Mouse (Mus musculus) hindlimb bud, embryonic 11.5 days (tissue): ENCODE measurements at regions not wholly inside any gene's neighbourhood (a gene's known extent, or its start where the extent isn't known, plus 50 kb on each side); places are given as distances from the start of the nearest gene placed in this dataset.

Source experiments
- DNase-seq: peaks from one replicate; pipeline ENCODE4 v3.0.0-alpha.2; 2012; ENCODE audit warnings: low read depth, low spot score; ENCODE audit errors: extremely low spot score

DNA sequence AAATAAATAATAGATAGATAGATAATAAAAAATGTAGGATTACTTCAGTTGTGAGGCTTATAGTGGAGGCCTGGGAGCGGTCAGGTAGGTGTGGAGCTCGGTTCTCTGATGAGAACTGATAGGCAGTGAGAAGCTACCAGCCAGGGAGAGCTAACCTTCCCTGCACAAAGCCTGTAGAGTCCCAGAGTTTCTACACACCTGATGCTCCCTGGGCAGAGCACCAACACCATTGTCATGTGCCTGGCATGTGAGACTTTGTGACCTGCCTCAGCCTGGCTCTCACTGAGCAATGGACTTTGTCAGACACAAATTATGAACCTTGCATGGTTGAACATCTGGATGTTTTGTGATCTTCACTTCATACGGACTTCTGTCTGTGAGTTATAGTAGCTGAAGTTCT lies 71.1 kb upstream of the Smyd2 start:
- no peak for DNase-seq

DNA sequence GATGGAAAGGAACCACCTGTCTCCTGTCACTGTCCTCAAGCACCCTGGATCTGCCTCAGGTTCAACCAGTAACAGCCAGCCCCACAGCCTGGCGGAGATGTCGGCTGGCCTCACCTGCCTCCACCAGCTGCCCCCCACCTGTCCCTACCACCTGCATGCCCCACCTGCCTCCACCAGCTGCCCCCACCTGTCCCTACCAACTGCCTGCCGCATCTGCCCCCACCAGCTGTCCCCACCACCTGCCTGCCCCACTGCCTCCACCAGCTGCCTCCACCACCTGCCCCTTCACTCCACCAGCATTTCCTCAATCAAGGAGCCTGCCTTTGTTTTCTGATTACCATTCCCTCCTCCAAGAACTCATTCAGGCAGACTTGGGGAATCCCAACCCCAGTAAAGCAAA lies 68.9 kb upstream of the Smyd2 start:
- no peak for DNase-seq

DNA sequence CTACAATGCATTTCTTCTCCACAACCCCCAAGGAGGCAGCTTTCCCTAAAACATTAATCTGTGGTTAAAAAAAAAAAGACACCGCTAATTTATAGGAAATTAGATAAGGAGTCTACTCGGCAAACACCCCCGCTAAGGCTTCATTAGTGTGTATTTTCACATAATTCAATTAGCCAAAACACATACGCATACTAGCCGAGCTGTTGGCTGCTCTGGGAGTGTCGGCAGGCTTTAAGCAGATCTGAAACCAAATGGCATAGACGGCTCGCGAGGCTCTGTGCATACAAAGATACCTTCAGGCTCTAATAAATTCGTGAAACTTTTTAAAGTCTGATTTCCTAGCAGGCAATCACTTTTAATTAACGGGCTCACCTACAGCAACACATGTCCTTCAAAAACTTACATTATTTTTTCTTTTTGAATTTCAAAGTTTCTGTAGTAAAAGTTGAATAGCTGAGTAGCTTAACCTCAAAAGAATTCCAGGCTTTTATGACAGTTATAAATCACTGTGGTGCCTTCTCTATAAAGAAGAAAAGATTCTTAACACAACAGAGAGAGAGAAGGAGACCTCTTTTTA lies 68.0 kb upstream of the Smyd2 start:
- peak; percentile 73 for DNase-seq

DNA sequence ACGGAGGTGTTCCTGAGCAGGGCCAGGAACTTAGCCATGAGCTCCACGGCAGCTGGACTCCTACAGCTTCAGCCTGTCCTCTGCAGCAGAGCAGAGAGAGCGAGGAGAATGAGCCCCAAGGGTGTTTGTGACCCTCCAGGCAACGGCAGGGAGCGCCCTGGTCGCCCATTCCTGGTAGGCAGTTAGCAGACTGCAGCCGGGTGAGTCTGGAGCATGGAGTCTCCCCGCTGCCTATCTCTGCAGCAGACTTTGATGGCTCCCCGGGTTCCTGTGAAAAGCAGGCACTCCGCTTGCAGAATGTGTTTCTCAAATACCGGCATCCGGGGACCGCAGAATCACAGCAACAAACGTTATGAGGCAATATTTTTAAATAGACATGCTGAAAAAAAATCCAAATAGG lies 67.2 kb upstream of the Smyd2 start:
- DNase-seq: no peak

DNA sequence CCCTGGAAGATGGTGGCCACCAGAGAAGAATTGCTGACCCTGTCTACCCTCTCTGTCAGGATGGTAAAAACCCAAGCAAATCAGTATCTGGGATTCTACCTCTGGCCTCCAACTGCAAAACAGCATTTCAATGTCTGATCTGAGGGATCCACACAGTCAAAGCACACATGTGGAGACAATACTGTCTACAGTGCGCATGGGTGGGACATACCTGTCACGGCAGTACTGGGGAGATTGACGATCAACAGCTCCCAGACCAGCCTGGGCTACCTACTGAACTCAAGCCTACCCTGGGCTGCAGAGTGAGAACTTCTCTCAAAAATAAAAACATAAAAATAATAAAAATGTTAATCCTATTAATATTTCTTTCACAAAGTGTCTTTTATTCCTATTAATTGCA lies 66.7 kb upstream of the Smyd2 start:
- DNase-seq: no peak

DNA sequence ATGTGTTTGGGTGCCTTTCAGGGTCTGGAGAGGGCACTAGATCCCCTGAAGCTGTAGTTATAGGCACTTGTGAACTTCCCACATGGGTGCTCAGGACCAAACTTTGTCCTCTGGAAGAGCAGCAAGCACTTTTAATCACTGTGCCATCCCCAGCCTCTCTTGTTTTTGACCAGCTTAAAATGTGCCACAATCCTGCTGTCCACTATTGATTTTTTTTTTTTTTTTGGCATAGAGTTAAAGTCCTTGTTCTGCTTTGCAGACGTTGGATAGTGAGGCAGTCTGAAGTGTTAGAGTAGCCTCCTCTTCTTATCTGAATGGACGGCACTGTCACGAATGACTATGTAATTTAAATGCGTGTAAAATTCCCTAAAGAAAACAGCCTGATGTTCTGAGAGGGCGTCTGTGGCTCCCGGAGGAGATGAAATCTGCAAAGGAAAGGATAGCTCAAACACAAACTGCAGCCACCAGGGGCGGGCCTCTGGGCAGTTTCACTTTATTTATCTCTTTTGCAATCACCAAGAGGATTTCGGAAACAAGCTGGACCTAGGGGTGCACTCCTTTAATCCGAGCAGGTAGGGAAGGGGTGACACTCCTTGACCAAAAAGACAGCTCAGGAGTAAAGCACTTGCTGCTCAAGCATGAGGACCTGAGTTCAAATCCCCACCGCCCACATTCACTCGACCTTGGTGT lies 63.5 kb upstream of the Smyd2 start:
- no peak for DNase-seq

DNA sequence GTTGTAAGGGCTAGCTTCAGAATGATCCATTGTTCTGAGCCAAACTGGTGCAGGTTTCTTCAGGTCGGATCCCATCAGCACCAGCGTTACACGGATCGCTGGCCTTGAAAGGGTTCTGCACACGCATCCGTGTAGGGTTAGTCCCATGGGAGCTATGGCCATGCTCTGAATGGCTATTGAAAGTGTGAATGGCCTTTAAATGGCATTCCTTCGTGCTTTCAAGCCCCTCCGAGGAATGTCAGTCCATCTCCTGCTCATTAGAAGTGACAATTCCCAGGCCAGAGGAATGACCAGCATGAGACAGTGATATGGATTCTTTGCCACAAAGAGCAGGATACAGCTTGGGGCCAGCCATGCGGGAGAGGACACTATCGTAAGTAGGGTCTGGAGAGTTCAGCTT lies 56.1 kb upstream of the Smyd2 start:
- no peak for DNase-seq

DNA sequence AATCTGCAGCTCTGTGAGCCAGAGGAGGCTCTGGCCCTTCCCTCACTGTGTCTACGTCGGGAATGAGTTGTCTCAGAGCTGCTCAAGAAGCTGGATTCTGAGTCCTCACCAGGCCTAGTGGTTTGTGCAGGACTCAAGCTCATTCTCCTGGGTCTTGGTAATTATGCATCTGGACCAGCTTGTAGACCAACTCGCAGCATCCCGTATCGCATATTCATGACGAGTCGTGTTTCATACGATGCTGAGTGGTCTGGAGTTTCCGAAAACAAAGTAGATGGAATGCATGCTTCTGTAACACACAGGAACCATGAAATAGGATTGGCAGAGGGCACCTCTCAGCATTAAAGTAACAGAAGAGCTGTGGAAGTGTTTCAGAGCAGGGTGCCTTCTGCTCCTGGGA lies 53.5 kb upstream of the Smyd2 start:
- DNase-seq: no peak

DNA sequence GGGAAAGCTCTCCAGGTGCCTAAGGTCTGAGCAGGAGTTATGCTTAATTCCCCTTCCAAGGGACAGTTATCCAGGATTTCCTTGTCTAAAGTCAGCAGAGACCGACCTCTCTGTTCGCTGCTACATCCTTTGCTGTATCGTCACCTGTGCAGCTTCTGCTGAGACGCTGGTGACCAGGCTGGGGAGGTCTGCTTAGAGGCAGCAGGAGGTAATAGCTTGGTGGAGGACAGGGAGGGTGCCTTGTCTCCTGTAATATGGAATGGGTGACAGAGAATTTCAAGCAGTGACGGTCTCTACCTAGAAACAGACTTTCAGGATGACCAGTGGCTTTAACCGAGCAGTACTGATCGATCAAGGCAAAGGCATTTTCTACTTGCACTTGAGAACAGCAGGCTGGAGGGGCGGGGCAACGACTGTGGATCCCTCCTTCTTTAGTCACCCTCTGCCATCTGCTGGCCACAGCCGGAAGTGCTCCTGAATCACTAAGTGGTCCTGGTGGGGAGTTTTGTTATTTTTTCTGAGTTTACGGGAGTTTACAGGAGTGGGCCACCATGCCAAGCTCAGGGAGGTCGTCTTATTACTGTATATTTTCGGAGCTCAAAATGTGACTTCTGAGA lies 50.7 kb upstream of the Smyd2 start:
- DNase-seq: peak; percentile 52
